Comparison of ENCODE assay signal across 8 mouse cellular contexts in the genomic region with DNA sequence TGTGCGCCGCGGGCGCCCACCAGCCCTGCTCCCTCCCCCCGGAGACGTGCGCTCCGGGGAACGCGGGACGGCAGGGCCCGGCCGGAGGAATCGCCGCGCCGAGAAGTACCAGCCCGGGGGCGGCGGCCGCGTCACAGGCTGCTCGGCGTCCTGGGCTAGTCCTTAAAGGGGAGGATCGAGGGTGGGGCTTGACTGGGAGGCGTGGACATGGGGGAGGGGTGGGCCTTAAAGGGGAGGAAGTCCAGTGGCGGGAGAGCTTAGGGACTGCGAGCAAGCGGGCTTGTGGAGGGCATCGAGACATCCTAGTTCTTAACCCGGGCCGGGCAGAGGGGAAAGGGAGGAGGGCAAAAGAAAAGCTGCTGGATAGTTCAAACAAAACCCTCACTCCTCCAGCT. TPM values are rescaled to one million over a fixed set of nuclear protein-coding genes. Genes with fewer than 3 reads are reported as not detected.
A peak's percentile ranks its signal among the peaks of the same experiment; 100 is the strongest.
DNase-seq lines count a peak whose midpoint lies in the region; ATAC-seq and TF ChIP-seq lines count a peak whose summit lies in the region.

A gene (minus strand): TSS at position 127 of the 395 bp plus-strand sequence.

- peaks cover 49% of the 10 kb centered on the region for H3K79me2 ChIP-seq in C2C12 (ENCODE audit: control insufficient read depth, insufficient read depth)

- H3K4me2 ChIP-seq in heart, embryonic 11.5 days = peak within 1 kb of the TSS; percentile 71
- H3K4me2 ChIP-seq in kidney, embryonic 16.5 days (replicated peaks; ENCODE audit: low read depth, low read length) = peak within 1 kb of the TSS; percentile 83
- peak within 1 kb of the TSS; percentile 99 for H3K4me2 ChIP-seq in liver, embryonic 13.5 days
- H3K4me2 ChIP-seq in stomach, embryonic 16.5 days (ENCODE audit: low read depth, low read length) = peak within 1 kb of the TSS; percentile 75

- peaks cover 42% of the 10 kb centered on the region for H3K79me3 ChIP-seq in C2C12 (ENCODE audit: low read depth)

- H3ac ChIP-seq in C2C12 (ENCODE audit: control insufficient read depth, insufficient read length, low read depth) = peak within 1 kb of the TSS; percentile 84

- TF ChIP-seq CTCF in C2C12 (IDR thresholded peaks at IDR 0.05; ENCODE audit: control insufficient read depth, insufficient read depth, insufficient read length) = no peak

- H3K36me3 ChIP-seq in C2C12 (ENCODE audit: control insufficient read depth, insufficient read depth) = no peaks in the 10 kb centered on the region
- H3K36me3 ChIP-seq in heart, embryonic 11.5 days (ENCODE audit: control insufficient read depth, insufficient read depth, low read length) = no peaks in the 10 kb centered on the region
- H3K36me3 ChIP-seq in kidney, embryonic 16.5 days (ENCODE audit: insufficient read depth, low read length) = no peaks in the 10 kb centered on the region
- H3K36me3 ChIP-seq in liver, embryonic 13.5 days = no peaks in the 10 kb centered on the region
- no peaks in the 10 kb centered on the region for H3K36me3 ChIP-seq in stomach, embryonic 16.5 days (ENCODE audit: control insufficient read depth, insufficient read depth, low read length)

- H3K27ac ChIP-seq in heart, embryonic 11.5 days (ENCODE audit: low read depth, low read length) = peak within 1 kb of the TSS; percentile 95
- H3K27ac ChIP-seq in kidney, embryonic 16.5 days (ENCODE audit: low read length) = peak within 1 kb of the TSS; percentile 92
- H3K27ac ChIP-seq in liver, embryonic 13.5 days = peak within 1 kb of the TSS; percentile 77
- H3K27ac ChIP-seq in stomach, embryonic 16.5 days (ENCODE audit: low read length) = peak within 1 kb of the TSS; percentile 92

- peaks cover 37% of the 10 kb centered on the region for H3K4me1 ChIP-seq in heart, embryonic 11.5 days (ENCODE audit: control insufficient read depth, insufficient read depth, low read length)
- H3K4me1 ChIP-seq in kidney, embryonic 16.5 days (ENCODE audit: insufficient read depth, low read length) = peaks cover 27% of the 10 kb centered on the region
- H3K4me1 ChIP-seq in liver, embryonic 13.5 days (replicated peaks) = peaks cover 50% of the 10 kb centered on the region
- peaks cover 36% of the 10 kb centered on the region for H3K4me1 ChIP-seq in stomach, embryonic 16.5 days (ENCODE audit: control insufficient read depth, insufficient read depth, low read length)

- peak within 1 kb of the TSS; percentile 94 for H3K9ac ChIP-seq in heart, embryonic 11.5 days (ENCODE audit: low read depth, low read length)
- H3K9ac ChIP-seq in kidney, embryonic 16.5 days (replicated peaks; ENCODE audit: low read length) = peak within 1 kb of the TSS; percentile 85
- peak within 1 kb of the TSS; percentile 91 for H3K9ac ChIP-seq in liver, embryonic 13.5 days
- H3K9ac ChIP-seq in stomach, embryonic 16.5 days (ENCODE audit: low read length) = peak within 1 kb of the TSS; percentile 97

- H3K4me3 ChIP-seq in C2C12 (ENCODE audit: insufficient read depth, poor library complexity, severe bottlenecking) = peak within 1 kb of the TSS; percentile 86
- peak within 1 kb of the TSS; percentile 95 for H3K4me3 ChIP-seq in heart, embryonic 11.5 days (ENCODE audit: low read depth, low read length)
- peak within 1 kb of the TSS; percentile 84 for H3K4me3 ChIP-seq in kidney, embryonic 16.5 days (ENCODE audit: low read length)
- H3K4me3 ChIP-seq in liver, embryonic 13.5 days (replicated peaks) = peak within 1 kb of the TSS; percentile 92
- H3K4me3 ChIP-seq in stomach, embryonic 16.5 days (replicated peaks; ENCODE audit: low read length) = peak within 1 kb of the TSS; percentile 87

- no peaks in the 10 kb centered on the region for H3K27me3 ChIP-seq in C2C12 (ENCODE audit: control insufficient read depth, insufficient read depth, insufficient read length)
- H3K27me3 ChIP-seq in heart, embryonic 11.5 days (ENCODE audit: control insufficient read depth, insufficient read depth, low read length) = 0 out of 2 replicates have a peak, but pooled peaks cover 3% of the 10 kb centered on the region
- H3K27me3 ChIP-seq in kidney, embryonic 16.5 days (ENCODE audit: insufficient read depth, low read length) = no peaks in the 10 kb centered on the region
- H3K27me3 ChIP-seq in liver, embryonic 13.5 days = peaks cover 18% of the 10 kb centered on the region
- no peaks in the 10 kb centered on the region for H3K27me3 ChIP-seq in stomach, embryonic 16.5 days (ENCODE audit: control insufficient read depth, insufficient read depth, low read length)

- no peaks in the 10 kb centered on the region for H3K9me3 ChIP-seq in heart, embryonic 11.5 days (replicated peaks; ENCODE audit: control insufficient read depth, low read length)
- no peaks in the 10 kb centered on the region for H3K9me3 ChIP-seq in kidney, embryonic 16.5 days (ENCODE audit: low read length)
- H3K9me3 ChIP-seq in liver, embryonic 13.5 days (replicated peaks) = no peaks in the 10 kb centered on the region
- no peaks in the 10 kb centered on the region for H3K9me3 ChIP-seq in stomach, embryonic 16.5 days (replicated peaks; ENCODE audit: control insufficient read depth, low read length)

- WGBS in heart, embryonic 11.5 days (ENCODE audit: insufficient replicate concordance) = under 1% methylated on average over 32 of the region's 32 CpGs
- WGBS in kidney, embryonic 16.5 days = under 1% methylated on average over 23 of the region's 32 CpGs
- WGBS in liver, embryonic 13.5 days (ENCODE audit: insufficient replicate concordance) = 0% methylated on average over 32 of the region's 32 CpGs
- WGBS in stomach, embryonic 16.5 days = under 1% methylated on average over 23 of the region's 32 CpGs

- peak; percentile 96 for ATAC-seq in erythroblast, adult 5-6 weeks (replicated peaks; ENCODE audit: low FRiP score, poor library complexity, severe bottlenecking)
- peak; percentile 93 for ATAC-seq in heart, embryonic 11.5 days (replicated peaks; ENCODE audit: insufficient number of reproducible peaks, low FRiP score, low TSS enrichment)
- peak; percentile 96 for ATAC-seq in kidney, embryonic 16.5 days (ENCODE audit: low FRiP score, low TSS enrichment)
- ATAC-seq in liver, embryonic 13.5 days (ENCODE audit: low read depth) = peak; percentile 96
- peak; percentile 96 for ATAC-seq in stomach, embryonic 16.5 days (ENCODE audit: insufficient read depth, low FRiP score)

- DNase-seq in brain, adult 2 months (ENCODE audit: low read depth, low spot score) = peak; percentile 97
- peak; percentile 82 for DNase-seq in liver, embryonic 13.5 days
- peak; percentile 97 for DNase-seq in neural tube, embryonic 10.5 days (ENCODE audit: extremely low spot score, low spot score)

TF ChIP-seq in C2C12, 6 proteins besides CTCF, POLR2A, EP300 and RAD21:
- TF ChIP-seq MAX (IDR thresholded peaks at IDR 0.05) (peak; percentile 60), MYOG (IDR thresholded peaks at IDR 0.05; ENCODE audit: control insufficient read depth, extremely low read depth, insufficient read length) (no peak), USF1 (IDR thresholded peaks at IDR 0.05; ENCODE audit: low read depth) (no peak), CEBPB (IDR thresholded peaks at IDR 0.05; ENCODE audit: low read depth) (no peak)

RNA-seq across cellular contexts. Expression of the gene that starts here (rescaled TPM):
- polyA plus RNA-seq in C2C12 (2012; fragmentation: generic; extraction: Trizol) = 87.0 TPM
- total RNA-seq in erythroblast, adult 5-6 weeks (2015; ENCODE audit: low replicate concordance) = 38.0 and 49.5 TPM in 2 replicates
- total RNA-seq in erythroblast, adult 5-6 weeks (2017; ENCODE audit: low replicate concordance) = 26.3 and 33.3 TPM in 2 replicates
- polyA plus RNA-seq in heart, embryonic 11.5 days (2014; fragmentation: Nextera tagmentation; extraction: Ambion mirVana) = 51.4 and 57.6 TPM in 2 replicates
- polyA plus RNA-seq in kidney, embryonic 16.5 days (2015; fragmentation: Nextera tagmentation; extraction: Ambion mirVana) = 26.5 and 43.9 TPM in 2 replicates
- polyA plus RNA-seq in liver, embryonic 13.5 days (2015; fragmentation: Nextera tagmentation; extraction: Ambion mirVana) = 12.0 and 12.3 TPM in 2 replicates
- 16.6 and 18.0 TPM in 2 replicates for polyA plus RNA-seq in stomach, embryonic 16.5 days (2015; fragmentation: Nextera tagmentation; extraction: Ambion mirVana)

Comparison
In these comparisons a context has a peak if more than half of its experiments do, and no peak if none do; other contexts are left out.
1. Peak in every context shown above with its lines: DNase-seq, ATAC-seq, H3K4me3 ChIP-seq and H3K27ac ChIP-seq.